22 mouse cellular contexts compared by ENCODE assay signal in the genomic region with DNA sequence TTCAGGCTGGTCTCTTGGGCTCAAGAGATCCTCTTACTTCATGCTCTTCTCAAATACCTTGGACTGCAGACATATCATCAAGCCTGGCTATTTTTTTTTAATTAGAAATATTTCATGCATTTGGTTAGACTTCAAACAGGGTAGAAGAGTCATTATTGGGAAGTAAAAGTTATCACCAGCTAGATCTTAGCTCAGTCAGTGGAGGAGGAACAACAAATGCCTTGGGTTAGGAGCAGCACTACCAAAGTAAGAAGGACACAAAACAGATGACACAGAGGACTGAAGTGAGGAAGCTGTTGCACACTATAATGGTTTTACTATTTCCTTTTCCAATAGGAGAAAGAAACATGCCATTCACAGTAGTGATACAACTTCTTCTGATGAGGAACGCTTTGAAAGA. TPM values are rescaled to one million over a fixed set of nuclear protein-coding genes. Genes with fewer than 3 reads are reported as not detected.
DNase-seq lines count a peak whose midpoint lies in the region; TF ChIP-seq lines count a peak whose summit lies in the region.
"Had no signal": no experiment of that assay in that cellular context is flagged by ENCODE, and none has a peak within 500 bp of the region (broad histone marks: within the 10 kb centered on the region; RNA-seq: fewer than 3 reads in every experiment).

No protein-coding gene starts in this region.

- H3K9me3 ChIP-seq in MEL (replicated peaks; ENCODE audit: insufficient read depth, low read length): no peaks in the 10 kb centered on the region
- H3K9me3 ChIP-seq: G1E had no signal

- H3K36me3 ChIP-seq in MEL (ENCODE audit: control insufficient read depth in 1 of 2, insufficient read depth in 2 of 2, low read length in 2 of 2): peaks cover 10 to 15% of the 10 kb centered on the region in 2 experiments

- H3K79me2 ChIP-seq in MEL (ENCODE audit: control insufficient read depth, insufficient read depth, low read length, poor library complexity): no peaks in the 10 kb centered on the region

- H3K27ac ChIP-seq in layer of hippocampus, adult 2 months: 0 out of 2 replicates have a peak overlapping the region, but pooled peaks have one; percentile 7
- H3K27ac ChIP-seq in MEL (ENCODE audit: control insufficient read depth, low read depth, low read length): no peak overlapping the region

- H3K9ac ChIP-seq in MEL (ENCODE audit: control insufficient read depth, low read depth, low read length, poor library complexity, severe bottlenecking): no peak overlapping the region

- no peak for TF ChIP-seq POLR2A in MEL (IDR thresholded peaks at IDR 0.05; ENCODE audit: control insufficient read depth in 1 of 2, insufficient read depth in 1 of 2, low read depth in 1 of 2, low read length in 2 of 2, poor library complexity in 1 of 2)

- no peak for DNase-seq in layer of hippocampus, adult 2 months (ENCODE audit: low spot score in 2 of 2)
- DNase-seq in layer of hippocampus, postnatal 25 days (ENCODE audit: extremely low spot score in 1 of 2, low spot score in 1 of 2): no peak
- DNase-seq in 416B (ENCODE audit: low read depth) (peak; percentile 29), MEL (ENCODE audit: low read depth, low spot score) (peak; percentile 63), MEL-GATA-1-ER (ENCODE audit: extremely low read depth, low read depth) (peak; percentile 33)
- no peak for DNase-seq in left cerebral cortex, adult 9 months (ENCODE audit: low spot score in 2 of 2)
- DNase-seq in urinary bladder, adult 18-20 months (ENCODE audit: low spot score in 2 of 2): no peak
- no peak for DNase-seq in adrenal gland, postnatal 25 days
- DNase-seq: adrenal gland, adult 8-10 months; adrenal gland, postnatal 10 days; adrenal gland, postnatal 14 days; adrenal gland, postnatal 36 days; B cell, adult 2 months; cerebellum, adult 11 months; cerebellum, adult 11-12 months; cerebellum, adult 18-20 months; cerebellum, adult 2 months; cerebellum, adult 8-10 months; cerebellum, adult 9-10 months had no signal

- TF ChIP-seq RAD21 in MEL (IDR thresholded peaks at IDR 0.05; ENCODE audit: low read depth, low read length): no peak

- no peak for TF ChIP-seq CTCF in layer of hippocampus, adult 2 months (conservative IDR thresholded peaks at IDR 0.05)
- TF ChIP-seq CTCF in MEL (IDR thresholded peaks at IDR 0.05 in 2 of 3, conservative IDR thresholded peaks at IDR 0.05 in 1 of 3; ENCODE audit: control insufficient read depth in 1 of 3, insufficient read depth in 1 of 3, low read depth in 2 of 3, low read length in 3 of 3, poor library complexity in 1 of 3, severe bottlenecking in 1 of 3): no peak

- no peaks in the 10 kb centered on the region for H3K27me3 ChIP-seq in MEL (ENCODE audit: control insufficient read depth in 1 of 2, insufficient read depth in 2 of 2, low read length in 2 of 2)
- H3K27me3 ChIP-seq: CH12.LX, Patski had no signal

- H3K4me3 ChIP-seq in layer of hippocampus, adult 2 months: no peak overlapping the region
- H3K4me3 ChIP-seq in MEL (ENCODE audit: control insufficient read depth in 1 of 2, insufficient read depth in 1 of 2, low read depth in 2 of 2, low read length in 2 of 2): no peak overlapping the region

- peaks cover 0 to 8% of the 10 kb centered on the region in 2 experiments; a peak in 2 of 4 replicates for H3K4me1 ChIP-seq in MEL (ENCODE audit: control insufficient read depth in 1 of 2, insufficient read depth in 2 of 2, low read length in 2 of 2)

- TF ChIP-seq EP300 in MEL (IDR thresholded peaks at IDR 0.05; ENCODE audit: low read depth in 1 of 2, low read length in 2 of 2): peak in 1 of 2 experiments; percentile 46; a peak in 1 of 4 replicates

TF ChIP-seq in MEL, 35 proteins besides CTCF, POLR2A, EP300 and RAD21:
- TF ChIP-seq ZMIZ1 (IDR thresholded peaks at IDR 0.05; ENCODE audit: low read depth, low read length) (no peak), GATA1 (IDR thresholded peaks at IDR 0.05; ENCODE audit: low read depth, low read length) (peak; percentile 84)

RNA-seq across cellular contexts. Expression of a gene that starts 35.1 kb away (rescaled TPM):
- total RNA-seq in layer of hippocampus, adult 2 months (2021): 10 to 100 TPM; 33.6 to 38.4 TPM
- 10 to 100 TPM; 28.1 to 36.0 TPM for total RNA-seq in layer of hippocampus, postnatal 25 days (2021)
- 9.9 and 11.2 TPM in 2 replicates for total RNA-seq in MEL (2012; rRNA removed)
- 10 to 100 TPM; 15.3 to 44.3 TPM for polyA plus RNA-seq in MEL (2012; ENCODE audit: insufficient read depth in 1 of 2, insufficient read length in 2 of 2, low read depth in 1 of 2, low replicate concordance in 2 of 2, missing spikeins in 1 of 2)
- total RNA-seq in adrenal gland, postnatal 25 days (2021): 36.0 and 36.9 TPM in 2 replicates

RNA-seq across cellular contexts. Expression of a gene that starts 44.8 kb away (rescaled TPM):
- 10 to 100 TPM; 43.9 to 46.0 TPM for total RNA-seq in layer of hippocampus, adult 2 months (2021)
- 10 to 100 TPM; 39.9 to 42.2 TPM for total RNA-seq in layer of hippocampus, postnatal 25 days (2021)
- 20.3 and 22.8 TPM in 2 replicates for total RNA-seq in MEL (2012; rRNA removed)
- 10 to 100 TPM in 1 of 2 experiments, not detected in 1; 21.9 TPM for polyA plus RNA-seq in MEL (2012; ENCODE audit: insufficient read depth in 1 of 2, insufficient read length in 2 of 2, low read depth in 1 of 2, low replicate concordance in 2 of 2, missing spikeins in 1 of 2)
- 38.3 and 43.2 TPM in 2 replicates for total RNA-seq in adrenal gland, postnatal 25 days (2021)

Comparison
In these comparisons a context has a peak if more than half of its experiments do, and no peak if none do; other contexts are left out.
1. DNase-seq: peak in 416B (single experiment), MEL (single experiment) and MEL-GATA-1-ER (single experiment); none in layer of hippocampus, adult 2 months (0 of 2), layer of hippocampus, postnatal 25 days (0 of 2), left cerebral cortex, adult 9 months (0 of 2), urinary bladder, adult 18-20 months (0 of 2) and adrenal gland, postnatal 25 days (single experiment).